In the genomic region with DNA sequence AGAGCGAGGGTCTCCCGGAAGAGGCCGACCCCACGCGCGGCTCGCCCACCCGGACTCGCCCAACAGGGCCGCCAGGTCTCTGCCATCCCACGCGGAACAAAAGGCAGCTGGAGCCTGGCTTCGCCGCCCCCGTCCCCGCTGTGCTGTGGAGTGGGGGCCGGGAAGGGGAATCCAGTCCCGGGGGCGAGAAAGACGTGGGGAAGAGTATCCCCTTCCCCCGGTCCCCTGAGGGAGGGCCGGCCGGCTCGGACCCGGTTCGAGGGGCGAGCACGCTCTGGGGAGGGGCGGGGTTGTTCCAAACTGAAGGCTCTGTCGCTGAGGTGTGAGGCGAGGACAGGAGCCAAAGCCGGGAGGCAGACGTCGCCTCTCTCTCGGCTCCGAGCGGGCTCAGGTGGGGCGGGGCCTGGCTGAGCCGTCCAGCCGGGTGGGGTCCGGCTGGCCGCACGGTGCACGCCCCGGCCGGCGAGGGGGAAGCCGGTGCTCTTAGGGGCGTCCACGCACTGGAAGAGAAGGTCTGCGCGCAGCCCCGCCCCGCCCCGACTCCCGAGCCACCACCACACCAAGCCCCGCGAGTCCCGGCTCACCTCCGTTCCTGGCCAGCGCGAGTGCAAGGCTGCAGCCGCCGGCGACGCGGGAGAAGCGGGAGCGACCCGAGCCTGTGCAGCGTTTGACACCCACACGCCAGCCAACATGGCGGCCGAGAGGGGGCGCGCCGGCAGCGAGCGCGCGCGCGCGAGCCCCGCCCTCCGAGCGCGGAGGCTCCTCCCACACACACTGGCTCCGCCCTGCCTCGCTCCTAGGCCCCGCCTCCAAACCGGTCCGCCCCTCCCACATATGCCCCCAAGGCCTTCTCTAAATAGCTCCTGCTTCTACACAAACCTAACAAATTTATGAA, we compare ENCODE assay signal across 7 mouse cellular contexts. TPM values are rescaled to one million over a fixed set of nuclear protein-coding genes. Genes with fewer than 3 reads are reported as not detected.
DNase-seq lines count a peak whose midpoint lies in the region; ATAC-seq and TF ChIP-seq lines count a peak whose summit lies in the region.

A gene (minus strand): TSS at position 705 of the 895 bp plus-strand sequence.

- no peaks in the 10 kb centered on the region for H3K36me3 ChIP-seq in intestine, embryonic 16.5 days (ENCODE audit: control insufficient read depth, insufficient read depth, low read length)
- H3K36me3 ChIP-seq in midbrain, embryonic 12.5 days, result 0 out of 2 replicates have a peak, but pooled peaks cover 6% of the 10 kb centered on the region
- H3K36me3 ChIP-seq in small intestine, adult 2 months (ENCODE audit: control insufficient read depth, insufficient read depth, low read length), result no peaks in the 10 kb centered on the region

- intact Hi-C loops in gastrocnemius, postnatal 36 days (cut with DNase I), result loop anchor here (5.0 kb wide), 2 partner anchors 38 to 72 kb away; a partner anchor contains a TSS
- intact Hi-C loops in left cerebral cortex, postnatal 4 days (cut with DNase I), result loop anchor here (5.0 to 10.0 kb wide), 2 partner anchors 164 to 407 kb away; no protein-coding TSS in a partner anchor

- H3K9ac ChIP-seq in intestine, embryonic 16.5 days (ENCODE audit: low read depth, low read length), result peak within 1 kb of the TSS; percentile 92
- peak within 1 kb of the TSS; percentile 93 for H3K9ac ChIP-seq in midbrain, embryonic 12.5 days (replicated peaks)

- H3K4me2 ChIP-seq in intestine, embryonic 16.5 days (ENCODE audit: low read depth, low read length), result peak within 1 kb of the TSS; percentile 94
- H3K4me2 ChIP-seq in midbrain, embryonic 12.5 days (replicated peaks), result peak within 1 kb of the TSS; percentile 86

- peak; percentile 96 for ATAC-seq in intestine, embryonic 16.5 days
- ATAC-seq in midbrain, embryonic 12.5 days (ENCODE audit: low FRiP score, low read depth), result peak; percentile 94

- DNase-seq in adrenal gland, adult 8-10 months, result peak; percentile 53
- DNase-seq in embryo, embryonic 10 days (ENCODE audit: low spot score), result peak; percentile 80
- DNase-seq in gastrocnemius, postnatal 36 days, result peak; percentile 72 to 75
- DNase-seq in left cerebral cortex, postnatal 4 days, result peak; percentile 82

- no peaks in the 10 kb centered on the region for H3K9me3 ChIP-seq in intestine, embryonic 16.5 days (ENCODE audit: control insufficient read depth, low read length)
- peaks cover 6% of the 10 kb centered on the region; the same call in 1 of the 2 replicates for H3K9me3 ChIP-seq in midbrain, embryonic 12.5 days

- H3K27ac ChIP-seq in intestine, embryonic 16.5 days (ENCODE audit: low read length), result peak within 1 kb of the TSS; percentile 83
- H3K27ac ChIP-seq in midbrain, embryonic 12.5 days (replicated peaks), result peak within 1 kb of the TSS; percentile 89
- peak within 1 kb of the TSS; percentile 45 for H3K27ac ChIP-seq in small intestine, adult 2 months (ENCODE audit: insufficient read depth, low read depth, low read length)

- no peaks in the 10 kb centered on the region for H3K27me3 ChIP-seq in intestine, embryonic 16.5 days (replicated peaks; ENCODE audit: control insufficient read depth, insufficient read depth, low read length)
- 0 out of 2 replicates have a peak, but pooled peaks cover 5% of the 10 kb centered on the region for H3K27me3 ChIP-seq in midbrain, embryonic 12.5 days
- no peaks in the 10 kb centered on the region for H3K27me3 ChIP-seq in small intestine, adult 2 months (ENCODE audit: control insufficient read depth, insufficient read depth, low read length)

- H3K4me3 ChIP-seq in intestine, embryonic 16.5 days (ENCODE audit: low read length), result peak within 1 kb of the TSS; percentile 95
- peak within 1 kb of the TSS; percentile 93 for H3K4me3 ChIP-seq in midbrain, embryonic 12.5 days
- H3K4me3 ChIP-seq in small intestine, adult 2 months (ENCODE audit: low read depth, low read length), result peak within 1 kb of the TSS; percentile 97

- under 1% methylated on average over 76 of the region's 93 CpGs for WGBS in intestine, embryonic 16.5 days
- WGBS in midbrain, embryonic 12.5 days, result 1% methylated on average over 65 of the region's 93 CpGs
- under 1% methylated on average over 93 of the region's 93 CpGs for WGBS in small intestine, adult 2 months

- no peak for TF ChIP-seq CTCF in small intestine, adult 2 months (IDR thresholded peaks at IDR 0.05; ENCODE audit: extremely low read depth, insufficient read length, insufficient replicate concordance, low read depth, low read length)

- TF ChIP-seq POLR2A in small intestine, adult 2 months (IDR thresholded peaks at IDR 0.05; ENCODE audit: low read depth, low read length), result no peak; the same call in 1 of the 2 replicates

- peaks cover 9% of the 10 kb centered on the region for H3K4me1 ChIP-seq in intestine, embryonic 16.5 days (ENCODE audit: control insufficient read depth, insufficient read depth, low read length)
- H3K4me1 ChIP-seq in midbrain, embryonic 12.5 days, result peaks cover 12% of the 10 kb centered on the region
- H3K4me1 ChIP-seq in small intestine, adult 2 months (ENCODE audit: control insufficient read depth, insufficient read depth, insufficient read length, low read length), result no peaks in the 10 kb centered on the region

RNA-seq across cellular contexts. Expression of the gene that starts here (rescaled TPM):
- total RNA-seq in adrenal gland, adult 8-10 months (2022), result 10 to 100 TPM; 27.6 to 47.1 (median 35.7) TPM
- total RNA-seq in gastrocnemius, postnatal 36 days (2021), result 10 to 100 TPM; 13.9 to 20.4 TPM
- polyA plus RNA-seq in intestine, embryonic 16.5 days (2015; fragmentation: Nextera tagmentation; extraction: Ambion mirVana), result 13.9 and 15.6 TPM in 2 replicates
- total RNA-seq in left cerebral cortex, postnatal 4 days (2021), result 10 to 100 TPM; 99.3 to 99.6 TPM
- 34.3 and 39.0 TPM in 2 replicates for polyA plus RNA-seq in midbrain, embryonic 12.5 days (2016; fragmentation: Nextera tagmentation; extraction: Ambion mirVana)
- 4.2 and 7.9 TPM in 2 replicates for polyA plus RNA-seq in small intestine, adult 2 months (2012; rRNA removed)

Comparison
In these comparisons a context has a peak if more than half of its experiments do, and no peak if none do; other contexts are left out.
1. Peak in every context shown above with its lines: DNase-seq, ATAC-seq, H3K4me3 ChIP-seq and H3K27ac ChIP-seq.